Mouse (Mus musculus): Measurements from ENCODE around the gene Bcl2l13.
"Not testable (repeated sequence)": the region's sequence is repeated elsewhere in the genome, so short reads cannot be mapped to it uniquely, and the experiment has no call there.

Bcl2l13 gene

DNA sequence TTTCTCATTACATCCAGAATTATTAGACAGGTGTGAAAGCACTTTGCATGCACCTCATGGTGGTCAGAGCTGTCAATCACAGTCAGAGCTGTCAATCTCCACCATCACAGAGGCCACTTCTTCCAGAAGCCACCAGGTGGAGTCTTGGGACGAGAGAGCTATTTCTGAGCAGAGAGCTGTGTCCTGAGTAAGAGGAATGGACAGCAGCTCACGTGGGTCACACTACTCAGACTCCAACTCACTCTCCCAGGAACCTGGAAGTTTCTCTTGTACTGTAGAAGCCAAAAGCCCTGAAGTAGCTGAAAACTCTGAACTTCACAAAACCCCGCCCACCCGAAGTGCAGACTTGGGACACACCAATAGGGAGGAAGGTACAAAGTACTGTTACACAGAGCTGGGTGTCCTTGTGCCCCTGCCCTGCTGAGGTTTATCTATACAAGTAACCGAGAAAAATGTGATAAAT lies 67.5 kb downstream of the Bcl2l13 start:
- peak; percentile 82 to 92 for DNase-seq

DNA sequence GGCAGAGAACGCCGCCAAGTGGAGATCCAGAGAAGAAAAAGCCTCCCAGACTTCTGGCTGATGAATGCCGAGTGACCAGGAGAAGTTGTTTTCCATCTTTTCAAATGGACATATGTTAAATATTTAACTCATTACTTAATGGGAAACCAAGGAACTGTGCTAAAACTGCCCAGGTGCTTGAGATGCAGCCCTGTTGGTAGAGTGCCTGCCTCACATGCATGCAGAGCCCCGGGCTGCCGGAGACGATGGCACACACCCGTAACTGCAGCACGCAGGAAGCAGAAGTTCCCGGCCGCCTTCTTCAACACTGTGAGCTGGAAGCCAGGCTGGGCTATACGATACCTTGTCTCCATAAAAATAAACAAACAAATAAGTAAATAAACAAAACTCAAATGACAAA lies 67.9 kb downstream of the Bcl2l13 start:
- DNase-seq, result peak; percentile 59 to 79

DNA sequence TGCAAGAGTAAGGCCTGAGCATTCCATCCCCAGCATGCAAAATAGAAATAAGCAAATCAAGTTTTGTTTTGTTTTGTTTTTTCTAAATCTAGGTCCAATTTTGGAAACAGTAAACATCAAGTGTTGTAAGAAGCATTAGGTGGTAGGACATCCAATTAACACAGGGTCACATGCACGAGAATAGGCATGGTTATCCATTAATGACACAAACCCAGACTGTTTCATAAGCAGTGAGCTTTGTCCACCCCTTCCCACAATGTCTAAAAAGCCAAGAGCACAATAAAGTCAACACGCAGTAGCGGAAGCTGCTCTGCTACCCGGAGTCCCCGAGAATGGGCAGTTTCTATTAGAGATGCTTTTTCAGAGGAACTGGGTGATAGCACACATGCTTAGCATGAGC lies 69.1 kb downstream of the Bcl2l13 start:
- DNase-seq, result peak; percentile 53 to 72

DNA sequence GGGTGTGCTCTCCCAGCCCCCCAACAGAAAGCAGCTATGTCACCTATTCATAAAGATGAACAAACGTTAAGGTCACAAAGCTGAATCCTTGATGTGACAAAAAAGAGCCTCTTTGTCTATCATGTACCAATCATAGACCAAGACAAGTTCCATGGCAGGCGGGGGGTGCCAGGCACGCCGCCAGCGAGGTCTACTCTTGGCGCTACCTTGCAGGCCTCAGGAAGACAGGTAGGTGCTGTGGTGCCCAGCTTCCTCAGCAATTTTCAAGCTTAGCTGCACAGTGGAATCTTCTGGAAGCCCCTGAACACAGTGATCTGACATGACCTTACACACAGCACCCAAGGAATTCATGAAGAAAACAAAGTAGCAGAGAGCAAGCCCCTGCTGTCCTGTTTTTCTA lies 70.5 kb downstream of the Bcl2l13 start:
- peak; percentile 79 to 90 for DNase-seq

DNA sequence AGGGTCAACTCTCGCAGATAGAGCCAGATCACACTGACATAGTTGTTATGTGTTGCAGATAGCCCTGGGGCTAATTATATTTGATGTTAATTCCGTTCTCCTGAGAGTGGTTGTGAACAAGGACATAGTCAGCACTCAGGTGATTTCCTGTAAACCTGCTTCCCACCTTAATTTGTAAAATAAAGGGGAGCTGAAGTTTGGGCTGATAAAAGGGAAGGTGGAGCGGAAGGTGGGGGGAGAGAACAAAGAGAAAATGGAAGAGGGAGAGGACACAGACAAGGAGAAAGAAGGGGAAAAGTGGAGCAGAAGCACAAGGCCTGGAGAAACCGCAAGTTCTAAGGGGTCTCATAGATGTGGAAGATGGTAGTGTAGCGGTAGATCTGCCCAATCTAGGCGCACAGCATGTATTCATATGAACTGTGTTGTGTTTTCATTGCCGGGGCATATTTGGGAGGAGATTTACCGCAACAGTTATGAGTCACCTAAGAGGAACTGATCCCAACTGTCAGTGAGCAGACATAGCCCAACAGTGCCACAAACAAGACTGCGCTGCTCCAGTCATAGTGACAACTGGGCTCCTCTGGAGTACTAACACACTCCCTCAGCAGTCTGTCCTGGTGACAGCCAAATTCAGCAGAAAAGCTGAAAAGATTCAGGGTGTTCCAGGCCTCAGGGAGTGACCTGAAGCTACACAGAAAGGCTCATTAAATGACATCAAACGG lies 72.0 kb downstream of the Bcl2l13 start:
- DNase-seq, result not testable (repeated sequence)

DNA sequence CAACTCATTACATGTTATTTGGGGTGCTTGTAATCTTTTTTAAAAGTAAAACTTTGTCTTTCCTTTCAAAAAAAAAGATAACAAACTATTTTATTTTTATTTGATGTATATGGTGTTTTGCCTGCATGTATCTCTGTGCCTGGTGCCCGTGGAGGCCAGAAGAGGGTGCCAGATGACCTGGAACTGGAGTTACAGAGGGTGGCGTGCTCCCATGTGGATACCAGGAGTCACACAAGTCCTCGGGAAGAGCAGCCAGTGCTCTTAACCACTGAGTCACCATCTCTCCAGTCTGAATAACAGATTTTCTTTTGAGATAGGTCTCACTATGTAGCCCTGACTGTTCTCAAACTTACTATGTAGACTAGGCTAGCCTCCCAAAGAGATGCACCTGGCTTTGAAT lies 73.5 kb downstream of the Bcl2l13 start:
- DNase-seq, result peak in 1 of 2 experiments; percentile 39

DNA sequence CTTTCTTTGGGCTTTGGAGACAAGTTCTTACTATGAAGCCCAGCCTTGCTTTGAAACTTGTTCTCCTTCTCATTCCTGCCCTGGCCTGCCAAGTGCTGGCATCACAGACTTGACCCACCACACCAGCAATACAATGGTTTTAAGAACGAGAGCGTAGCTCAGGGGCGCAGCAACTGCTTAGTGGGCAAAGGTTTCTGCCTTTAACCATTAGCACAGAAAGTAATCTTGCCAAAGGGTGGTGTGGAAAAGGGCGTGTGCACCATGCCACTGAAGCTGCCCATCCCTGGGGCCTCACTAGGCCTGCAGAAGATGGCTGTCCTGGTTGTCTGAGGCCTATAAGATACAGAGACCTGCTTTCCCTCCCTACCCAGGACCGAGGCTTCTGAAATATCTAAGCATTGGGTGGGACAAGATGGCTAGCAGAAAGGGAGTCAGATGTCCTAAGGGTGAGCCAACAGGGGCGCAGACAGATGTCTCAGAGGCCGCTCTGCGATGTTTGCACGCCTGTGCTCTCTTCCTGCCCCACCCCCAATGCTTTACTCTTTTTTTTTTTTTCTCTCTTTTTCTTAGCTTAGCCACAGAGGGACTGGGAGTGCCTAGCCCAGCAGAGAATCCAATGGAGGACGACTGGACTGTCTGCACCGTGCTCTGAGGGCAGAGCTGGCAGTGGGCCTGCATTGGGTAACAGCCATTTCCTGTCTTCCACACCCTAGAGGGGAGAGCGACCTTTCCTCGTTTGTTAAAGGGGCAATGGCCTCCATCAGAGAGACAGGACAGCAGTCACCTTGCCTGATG lies 75.4 kb downstream of the Bcl2l13 start:
- peak; percentile 66 to 82 for DNase-seq

DNA sequence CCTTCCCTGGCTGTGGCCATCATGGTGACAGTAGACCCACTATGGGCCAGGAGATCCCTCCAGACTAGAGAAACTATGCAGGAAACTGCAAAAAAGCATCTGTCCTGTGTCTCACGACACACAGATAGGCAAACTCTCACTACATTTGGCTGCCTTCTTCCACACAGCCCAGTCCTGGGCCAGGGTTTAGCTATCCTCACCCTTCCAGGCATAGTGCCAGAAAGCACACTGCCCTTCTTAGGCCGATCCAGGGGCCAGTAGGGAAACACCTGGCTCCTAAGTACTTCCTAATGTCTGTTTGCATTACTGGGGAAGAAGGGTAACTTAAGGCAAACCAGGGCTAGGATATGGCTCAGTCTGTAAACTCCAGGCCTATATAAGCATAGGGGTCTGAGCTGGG lies 76.9 kb downstream of the Bcl2l13 start:
- peak; percentile 78 to 87 for DNase-seq

DNA sequence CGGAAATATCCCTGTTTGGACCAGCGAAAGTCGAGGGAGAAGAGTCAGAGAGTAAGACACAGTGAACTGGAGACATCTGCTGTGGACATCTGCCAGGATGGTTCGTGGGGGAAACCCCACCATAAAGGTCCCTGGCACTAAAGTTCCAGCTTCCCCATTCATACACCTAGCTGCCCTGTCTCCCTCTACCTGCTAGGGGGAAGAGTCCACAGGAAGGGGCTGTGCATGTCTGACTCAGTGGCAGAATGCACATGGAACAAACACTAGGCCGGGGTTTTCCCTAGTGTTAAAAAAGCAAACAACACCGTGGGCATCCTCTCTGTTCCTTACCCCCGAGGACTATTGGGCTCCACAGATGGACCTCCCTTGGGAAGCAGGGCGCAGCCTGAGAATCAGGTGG lies 77.8 kb downstream of the Bcl2l13 start:
- no peak for DNase-seq

DNA sequence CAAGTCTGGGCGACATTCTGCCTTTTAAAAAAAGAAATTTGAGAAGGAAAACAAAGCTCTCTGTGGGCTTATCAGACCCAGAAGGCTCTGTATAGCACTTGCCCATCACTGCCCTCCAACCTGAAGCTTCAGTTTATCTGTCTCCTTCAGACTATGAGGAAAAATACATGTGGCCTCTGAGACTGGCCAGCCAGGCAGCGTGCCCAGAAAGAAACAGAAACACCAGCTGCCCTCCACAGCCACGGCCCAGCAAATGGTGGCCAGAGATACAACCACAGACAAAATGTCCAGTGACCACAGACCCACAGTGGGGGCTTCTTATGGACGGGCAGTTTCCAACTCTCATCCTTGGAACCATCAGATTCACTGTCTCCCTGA lies 78.5 kb downstream of the Bcl2l13 start:
- peak in 1 of 2 experiments; percentile 56 for DNase-seq

DNA sequence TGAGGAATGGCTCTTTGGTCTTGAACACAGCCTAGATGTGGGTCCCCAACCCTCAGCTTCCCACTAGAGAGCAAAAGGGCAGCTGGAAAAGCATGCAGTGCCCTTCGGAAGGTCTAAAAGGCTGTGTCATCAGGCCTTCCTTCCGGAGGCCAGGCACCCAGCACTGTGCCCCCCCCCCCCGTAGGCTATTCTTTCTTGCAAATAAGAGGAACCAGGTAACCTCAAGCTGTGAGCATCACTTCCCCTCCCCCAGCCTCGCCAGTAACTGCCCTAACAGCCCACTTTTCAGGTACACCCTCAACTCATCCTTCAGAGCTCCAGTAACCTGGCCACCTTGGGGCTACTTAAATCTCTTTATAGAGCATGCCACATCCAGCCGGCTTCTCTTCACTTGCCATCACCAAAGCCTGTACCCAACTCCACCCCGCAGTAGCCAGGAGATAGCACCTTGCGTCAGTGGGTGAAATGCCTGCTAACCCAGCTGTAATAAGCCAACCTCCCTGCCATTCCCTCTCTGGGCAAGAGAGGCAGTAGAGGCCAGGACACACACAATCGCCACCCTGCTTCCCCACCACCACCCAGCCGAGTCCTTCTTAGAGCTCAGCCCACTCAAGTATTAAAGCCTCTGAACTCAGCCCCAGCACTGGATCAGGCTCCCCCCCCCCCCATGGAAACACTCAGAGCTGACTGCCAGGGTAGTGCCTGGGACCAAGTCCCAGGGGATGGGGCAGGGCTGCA lies 79.1 kb downstream of the Bcl2l13 start:
- peak; percentile 63 to 81 for DNase-seq

DNA sequence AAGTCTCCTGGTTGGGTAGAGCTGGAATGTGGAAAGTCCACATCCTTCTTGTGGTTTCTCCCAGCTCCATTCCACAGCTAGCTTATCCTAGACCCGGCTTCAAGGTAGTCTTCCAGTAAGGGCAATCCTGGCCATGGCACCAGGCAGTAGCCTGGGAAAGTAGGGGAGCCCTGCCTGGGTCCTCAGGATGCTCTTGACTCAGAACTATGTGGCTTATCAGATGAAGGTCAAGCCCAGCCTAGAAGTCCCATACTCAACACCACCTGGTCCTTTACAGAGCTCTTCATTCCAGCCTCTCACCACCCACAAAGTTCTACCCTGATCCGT lies 79.6 kb downstream of the Bcl2l13 start:
- DNase-seq, result no peak

DNA sequence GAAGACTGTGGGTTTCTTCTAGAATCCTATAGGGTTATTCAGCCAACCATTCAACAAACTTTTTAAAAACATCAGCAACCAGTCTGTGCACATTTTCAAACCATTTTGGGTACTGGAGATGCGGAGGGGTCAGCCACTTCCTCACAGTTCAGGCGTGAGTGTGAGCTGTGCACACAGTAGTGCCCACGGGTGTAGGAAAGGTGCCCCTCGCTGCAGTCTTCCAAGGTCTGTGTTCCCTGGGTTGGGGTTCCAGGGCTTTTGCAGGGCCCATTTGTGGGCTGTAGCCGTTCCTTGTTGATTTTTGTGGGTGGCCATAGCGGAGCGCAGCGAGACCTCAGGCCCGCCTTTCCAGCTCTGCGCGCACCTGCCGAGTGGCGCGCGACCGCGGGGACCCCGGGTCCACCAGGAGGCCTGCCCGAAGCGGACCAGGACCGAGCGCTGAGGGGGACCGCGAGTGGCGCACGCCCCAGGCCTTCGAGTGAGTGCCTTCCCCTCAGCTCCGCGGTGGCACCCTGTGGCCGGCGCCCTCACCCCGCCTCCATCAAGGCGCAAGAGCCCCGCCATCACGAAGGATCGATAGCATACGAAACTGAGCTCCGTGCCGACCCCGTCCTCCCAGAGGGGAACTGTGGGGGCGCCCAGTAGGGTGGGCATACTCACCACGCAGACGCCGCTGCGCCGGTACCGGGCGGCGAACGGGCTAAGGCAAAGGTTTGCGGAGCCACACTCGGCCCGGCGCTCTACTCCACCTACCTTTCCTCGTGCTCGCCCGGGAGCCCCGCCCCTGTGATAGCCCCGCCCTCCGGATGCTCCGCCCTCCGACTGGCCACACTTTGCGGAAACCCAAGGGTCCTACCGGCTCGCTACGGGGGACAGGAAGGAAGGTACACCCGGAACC lies 80.3 kb downstream of the Bcl2l13 start, which contains the start of gene Bid:
TSS of gene Bid (minus strand) at position 780 of the 898 bp plus-strand sequence.
- peak; percentile 95 to 96 for DNase-seq

DNA sequence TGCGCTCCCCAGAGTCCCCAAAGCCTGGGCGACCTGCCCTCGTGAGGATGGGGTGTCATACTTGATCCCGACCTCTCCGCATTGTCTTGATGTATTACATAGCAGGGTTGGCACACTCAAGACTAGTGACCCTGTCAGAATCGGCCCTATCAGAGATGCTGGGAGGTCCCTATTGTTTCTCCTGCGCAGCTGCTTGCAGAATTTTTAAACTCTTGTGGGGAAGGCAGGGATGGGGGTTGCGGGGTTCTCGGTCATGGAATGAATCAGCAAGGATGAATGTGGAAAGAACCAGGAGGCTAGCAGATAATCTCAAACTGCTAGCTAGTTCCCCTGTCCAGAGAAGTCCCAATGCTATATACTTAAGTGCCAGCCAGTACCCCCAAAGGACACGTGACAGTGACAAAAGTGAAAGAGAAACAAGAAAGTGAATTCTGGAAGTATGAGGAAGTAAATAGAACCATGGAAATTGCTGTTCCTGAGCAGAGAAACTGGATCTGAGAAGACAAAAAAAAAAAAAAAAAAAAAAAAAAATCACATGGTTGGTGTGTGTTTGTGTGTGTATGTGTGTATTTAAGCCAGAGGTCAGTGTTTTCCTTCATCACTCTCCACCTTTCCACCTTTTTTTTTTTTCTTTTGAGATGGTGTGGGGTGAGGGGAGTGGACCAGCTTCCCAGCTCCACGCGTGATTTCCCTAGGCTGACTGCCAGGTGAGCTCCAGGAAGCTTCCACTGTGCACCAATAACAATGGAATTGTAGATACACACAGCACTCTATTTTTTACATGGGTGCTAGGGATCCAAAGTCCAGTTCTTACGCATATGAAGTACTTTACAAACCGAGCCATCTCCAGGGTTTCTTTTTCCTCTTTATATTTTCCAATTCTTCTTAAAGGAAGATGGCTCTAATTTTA lies 81.2 kb downstream of the Bcl2l13 start:
- peak; percentile 33 to 53 for DNase-seq

DNA sequence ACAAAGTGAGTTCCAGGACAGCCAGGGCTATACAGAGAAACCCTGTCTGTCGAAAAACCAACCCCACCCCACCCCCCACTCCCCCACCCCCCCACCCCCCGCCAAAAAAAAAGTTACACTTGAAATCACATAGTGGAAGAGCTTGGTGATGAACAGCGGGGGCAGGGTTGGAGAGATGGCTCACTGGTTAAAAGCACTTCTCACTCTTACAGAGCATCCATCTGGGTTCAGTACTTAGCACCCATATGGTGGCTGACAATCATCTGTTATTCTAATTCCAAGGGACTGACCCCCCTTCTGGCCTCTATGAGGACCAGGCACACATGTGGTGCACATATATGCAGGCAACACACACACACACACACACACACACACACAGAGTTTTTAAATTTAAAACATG lies 82.0 kb downstream of the Bcl2l13 start:
- DNase-seq, result no peak

DNA sequence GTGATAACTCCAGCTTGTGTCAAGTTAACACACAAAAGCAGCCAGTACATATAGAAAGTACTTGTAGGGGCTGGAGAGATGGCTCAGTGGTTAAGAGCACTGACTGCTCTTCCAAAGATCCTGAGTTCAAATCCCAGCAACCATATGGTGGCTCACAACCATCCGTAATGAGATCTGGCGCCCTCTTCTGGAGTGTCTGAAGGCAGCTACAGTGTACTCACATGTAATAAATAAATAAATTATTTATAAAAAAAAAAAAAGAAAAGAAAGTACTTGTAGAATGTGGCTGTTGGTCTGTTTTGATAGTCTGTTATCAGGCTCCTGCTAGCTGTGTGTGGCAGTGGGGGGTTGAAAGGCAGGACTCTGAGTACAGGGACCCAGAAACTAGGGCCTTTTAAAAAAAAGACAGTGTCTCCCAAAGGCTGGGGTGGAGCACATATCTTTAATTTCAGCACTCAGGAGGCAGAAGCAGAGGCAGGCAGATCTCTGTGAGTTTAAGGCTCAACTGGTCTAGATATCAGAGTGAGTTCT lies 88.8 kb downstream of the Bcl2l13 start:
- DNase-seq, result not testable (repeated sequence)

DNA sequence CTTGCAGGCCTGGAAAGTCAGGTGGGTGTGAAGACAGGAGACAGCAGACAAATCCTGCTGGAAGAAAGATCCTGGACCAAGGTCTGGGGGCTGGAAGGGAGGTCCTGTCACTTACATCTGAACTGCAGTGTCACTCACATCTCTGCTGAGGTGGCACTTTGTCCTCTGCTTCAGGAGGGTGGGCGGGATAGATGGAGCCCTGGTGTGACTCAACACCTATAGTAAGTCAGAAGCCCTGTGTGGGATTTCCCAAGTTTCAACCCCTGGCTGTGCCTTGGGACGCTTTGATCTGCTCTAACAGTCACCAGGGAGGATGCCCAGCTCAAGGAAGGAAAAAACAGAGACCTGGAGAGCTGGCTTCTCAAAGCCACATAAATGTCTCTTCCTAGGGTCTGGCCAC lies 90.9 kb downstream of the Bcl2l13 start:
- DNase-seq, result no peak

DNA sequence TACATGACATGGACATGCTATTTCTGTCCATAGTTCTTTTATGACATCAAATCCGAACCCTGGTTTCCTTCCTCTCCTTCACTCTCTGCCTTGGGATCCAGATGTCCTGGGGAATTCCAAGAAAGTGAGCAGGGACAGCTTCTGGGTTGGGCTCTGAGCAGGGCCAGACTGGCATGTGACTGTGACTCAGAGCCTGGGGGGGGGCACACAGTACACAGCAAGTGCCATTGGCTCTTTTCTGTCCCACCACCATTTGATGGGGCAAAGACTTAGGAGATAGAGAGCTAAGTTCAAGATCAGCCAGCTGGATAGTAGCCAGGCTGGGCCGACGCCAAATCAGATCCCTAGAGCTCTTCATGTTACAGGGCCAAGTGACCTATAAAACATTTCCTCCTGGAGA lies 91.8 kb downstream of the Bcl2l13 start:
- peak; percentile 86 to 90 for DNase-seq

DNA sequence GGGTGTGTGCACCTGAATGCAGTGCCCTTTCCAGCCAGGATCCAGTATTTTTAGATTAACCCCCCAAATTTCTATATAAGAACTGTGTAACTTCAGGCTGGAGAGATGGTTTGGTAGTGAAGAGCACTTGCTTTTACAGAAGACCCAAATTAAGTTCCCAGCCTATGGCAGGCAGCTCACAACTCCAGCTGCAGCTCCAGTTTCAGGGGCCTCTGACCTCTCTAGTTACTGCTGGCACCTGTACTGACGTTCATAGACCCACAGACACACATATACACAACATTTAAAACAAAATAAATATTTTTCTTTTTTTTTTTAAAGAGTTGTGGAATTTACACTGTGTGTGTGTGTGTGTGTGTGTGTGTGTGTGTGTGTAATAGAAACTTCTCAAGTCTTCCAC lies 93.4 kb downstream of the Bcl2l13 start:
- no peak for DNase-seq

DNA sequence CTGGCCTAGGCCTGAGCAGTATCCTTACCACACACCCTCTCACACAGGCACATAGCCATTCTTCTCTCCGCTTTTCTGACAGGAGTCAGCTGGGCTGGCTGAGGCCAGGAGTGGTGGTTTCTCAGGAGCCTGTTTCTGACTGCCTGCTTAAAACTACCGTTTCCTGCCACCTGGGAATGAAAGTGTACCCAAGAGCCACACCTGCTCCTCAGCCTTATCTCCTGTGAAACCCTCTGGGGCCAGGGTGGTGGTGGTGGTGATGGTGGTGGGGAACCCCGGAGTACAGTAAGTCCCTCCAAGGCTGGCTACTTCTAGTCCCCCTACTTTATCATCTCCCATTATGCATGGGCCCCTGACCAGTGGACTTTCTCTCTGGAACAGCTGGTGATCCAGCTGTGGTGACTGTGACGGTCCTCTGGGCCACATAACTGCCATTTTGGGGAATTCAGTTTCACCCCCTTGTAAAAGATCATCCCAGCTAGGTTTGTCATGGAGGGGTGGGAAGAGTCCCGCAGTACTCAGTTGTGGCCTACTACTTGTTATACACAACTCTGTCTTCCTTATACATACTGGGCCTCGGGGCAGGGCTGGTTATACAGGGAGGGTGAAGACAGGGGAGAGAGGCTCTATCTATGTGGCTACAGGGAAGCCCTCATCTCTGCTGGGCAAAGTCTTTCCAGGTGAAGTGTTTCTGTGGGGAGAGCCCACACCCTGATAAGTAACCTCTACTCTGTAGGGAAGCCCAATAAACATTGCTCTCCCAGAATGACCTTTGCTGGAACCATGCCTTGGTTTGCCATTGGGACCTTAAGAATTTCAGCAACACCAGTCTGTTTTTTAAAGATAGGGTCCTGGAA lies 94.7 kb downstream of the Bcl2l13 start:
- DNase-seq, result no peak
